Mouse (Mus musculus) kidney, embryonic 14.5 days (tissue): ENCODE measurements around the gene Zfp428. TPM values are rescaled to one million over a fixed set of nuclear protein-coding genes. Genes with fewer than 3 reads are reported as not detected.

Experiments used
- ATAC-seq: fragments of 200-750 bp; cut with Nextera tagmentation; 2 replicates; pipeline ENCODE4 v1.8.0; 2017; ENCODE audit warnings: moderate number of reproducible peaks, mild to moderate bottlenecking, moderate TSS enrichment, moderate library complexity; ENCODE audit not compliant: low FRiP score, low TSS enrichment
- H3K27ac ChIP-seq: fragments of 300-500 bp; sonication (generic); 2 replicates; pipeline ENCODE4 v1.5.1; 2014; ENCODE audit warnings: low read depth, mild to moderate bottlenecking, low read length, moderate library complexity, mixed read lengths
- H3K27me3 ChIP-seq: fragments of 300-500 bp; sonication (generic); 2 replicates; pipeline ENCODE4 v1.6.1; 2014; ENCODE audit warnings: mild to moderate bottlenecking, low read length; ENCODE audit not compliant: control insufficient read depth, insufficient read depth
- H3K36me3 ChIP-seq: fragments of 300-500 bp; sonication (generic); 2 replicates; pipeline ENCODE4 v1.6.1; 2014; ENCODE audit warnings: low read length, mixed read lengths; ENCODE audit not compliant: control insufficient read depth, insufficient read depth
- H3K4me1 ChIP-seq: fragments of 300-500 bp; sonication (generic); 2 replicates; pipeline ENCODE4 v1.6.1; 2014; ENCODE audit warnings: low read length, mixed read lengths; ENCODE audit not compliant: control insufficient read depth, insufficient read depth
- H3K4me2 ChIP-seq: fragments of 300-500 bp; sonication (generic); replicated peaks from 2 replicates; pipeline ENCODE4 v1.6.1; 2014; ENCODE audit warnings: low read depth, mild to moderate bottlenecking, low read length
- H3K4me3 ChIP-seq: fragments of 300-500 bp; sonication (generic); 2 replicates; pipeline ENCODE4 v1.5.1; 2014; ENCODE audit warnings: mild to moderate bottlenecking, low read length
- H3K9ac ChIP-seq: fragments of 300-500 bp; sonication (generic); 2 replicates; pipeline ENCODE4 v1.6.1; 2014; ENCODE audit warnings: low read depth, mild to moderate bottlenecking, low read length, moderate library complexity
- H3K9me3 ChIP-seq: fragments of 300-500 bp; sonication (generic); 2 replicates; pipeline ENCODE4 v1.6.1; 2016; ENCODE audit warnings: low read length; ENCODE audit not compliant: control insufficient read depth
- WGBS: fragments of 180-500 bp; shearing (Covaris S2); extraction: QIAGEN DNeasy Blood & Tissue Kit; methylation state at CpG from one replicate; pipeline ENCODE4 v1.1.7; 2014; 5-methylcytosine and 5-hydroxymethylcytosine counted together
- polyA plus RNA-seq: library from polyadenylated mRNA; unstranded; fragments of >200 nt; fragmentation: Nextera tagmentation; extraction: Ambion mirVana; gene quantifications from 2 replicates; pipeline ENCODE4 v1.2.1, GENCODE M21; 2014

Zfp428 gene
- polyA plus RNA-seq, 1 experiment from 2014 or later: 54.5 TPM

- no peaks in the 10 kb centered on the region for H3K9me3 ChIP-seq
- WGBS: 25% methylated on average over 13 of the region's 13 CpGs
- peak within 1 kb of the TSS; percentile 89 for H3K27ac ChIP-seq
- H3K4me1 ChIP-seq: peaks cover 15% of the 10 kb centered on the region
- ATAC-seq: peak; percentile 0; the same call in 1 of the 2 replicates
- peak within 1 kb of the TSS; percentile 91 for H3K4me3 ChIP-seq
- peak within 1 kb of the TSS; percentile 80 for H3K9ac ChIP-seq
- H3K27me3 ChIP-seq: no peaks in the 10 kb centered on the region
- H3K36me3 ChIP-seq: peaks cover 25% of the 10 kb centered on the region
- peak within 1 kb of the TSS; percentile 76 for H3K4me2 ChIP-seq
Measured at GRCm38 (mm10) chr7:24546068-24546614, 39.3 kb downstream of the Zfp428 start, which contains the start of the genes Pinlyp and Xrcc1. Gene Pinlyp (minus strand): TSS chr7:24546118. Gene Xrcc1 (plus strand): TSS chr7:24546289.

- Histone ChIP-seq H3K27me3 (no peaks in the 10 kb centered on the region), H3K36me3 (peaks cover 26% of the 10 kb centered on the region), H3K4me3 (peak overlapping the region; percentile 91), H3K9ac (peak overlapping the region; percentile 80), H3K9me3 (no peaks in the 10 kb centered on the region), H3K4me1 (peaks cover 15% of the 10 kb centered on the region), H3K4me2 (peak overlapping the region; percentile 76), H3K27ac (peak overlapping the region; percentile 89)
- ATAC-seq: peak; percentile 98
- under 1% methylated on average over 55 of the region's 57 CpGs for WGBS
Measured at GRCm38 (mm10) chr7:24546634-24547389, 40.0 kb downstream of the Zfp428 start.

- Histone ChIP-seq H3K27me3 (no peaks in the 10 kb centered on the region), H3K4me3 (peak overlapping the region; percentile 91), H3K9ac (peak overlapping the region; percentile 80), H3K9me3 (no peaks in the 10 kb centered on the region), H3K4me1 (peaks cover 15% of the 10 kb centered on the region), H3K4me2 (peak overlapping the region; percentile 76), H3K27ac (peak overlapping the region; percentile 77; the same call in 1 of the 2 replicates), H3K36me3 (peaks cover 34% of the 10 kb centered on the region)
- WGBS: 20% methylated on average over 13 of the region's 13 CpGs
- no peak for ATAC-seq
Measured at GRCm38 (mm10) chr7:24547534-24548036, 40.8 kb downstream of the Zfp428 start.

GRCm38 (mm10) chr7:24551985-24552759, 45.4 kb downstream of the Zfp428 start:
- no peak for ATAC-seq
- Histone ChIP-seq H3K4me2 (no peak overlapping the region), H3K9me3 (no peaks in the 10 kb centered on the region), H3K27me3 (no peaks in the 10 kb centered on the region), H3K4me1 (peaks cover 11% of the 10 kb centered on the region), H3K36me3 (peaks cover 61% of the 10 kb centered on the region), H3K4me3 (no peak overlapping the region), H3K27ac (no peak overlapping the region), H3K9ac (no peak overlapping the region)
- 74% methylated on average over 12 of the region's 12 CpGs for WGBS

- H3K36me3 ChIP-seq: peaks cover 51% of the 10 kb centered on the region
- H3K4me2 ChIP-seq: no peak overlapping the region
- H3K4me1 ChIP-seq: 0 out of 2 replicates have a peak, but pooled peaks cover 2% of the 10 kb centered on the region
- no peaks in the 10 kb centered on the region for H3K9me3 ChIP-seq
- H3K27me3 ChIP-seq: no peaks in the 10 kb centered on the region
- ATAC-seq: 0 out of 2 replicates have a peak, but pooled peaks have one; percentile 24
- no peak overlapping the region for H3K9ac ChIP-seq
- no peak overlapping the region for H3K27ac ChIP-seq
- no peak overlapping the region for H3K4me3 ChIP-seq
- 79% methylated on average over 10 of the region's 10 CpGs for WGBS
Measured at GRCm38 (mm10) chr7:24555786-24556185, 49.0 kb downstream of the Zfp428 start.

GRCm38 (mm10) chr7:24561450-24561849, 54.6 kb downstream of the Zfp428 start:
- H3K9ac ChIP-seq: no peak overlapping the region
- no peaks in the 10 kb centered on the region for H3K27me3 ChIP-seq
- no peaks in the 10 kb centered on the region for H3K9me3 ChIP-seq
- H3K4me3 ChIP-seq: no peak overlapping the region
- no peak for ATAC-seq
- H3K4me2 ChIP-seq: no peak overlapping the region
- no peaks in the 10 kb centered on the region for H3K4me1 ChIP-seq
- 82% methylated on average over 4 of the region's 4 CpGs for WGBS
- peaks cover 53% of the 10 kb centered on the region for H3K36me3 ChIP-seq
- H3K27ac ChIP-seq: no peak overlapping the region

- H3K36me3 ChIP-seq: peaks cover 67% of the 10 kb centered on the region
Measured at GRCm38 (mm10) chr7:24563191-24563836, 56.5 kb downstream of the Zfp428 start.

GRCm38 (mm10) chr7:24563837-24564206, 57.0 kb downstream of the Zfp428 start:
- Histone ChIP-seq H3K9me3 (no peaks in the 10 kb centered on the region), H3K27me3 (no peaks in the 10 kb centered on the region), H3K36me3 (peaks cover 72% of the 10 kb centered on the region), H3K4me1 (no peaks in the 10 kb centered on the region), H3K4me2 (no peak overlapping the region), H3K9ac (no peak overlapping the region), H3K27ac (no peak overlapping the region), H3K4me3 (no peak overlapping the region)
- ATAC-seq: no peak
- WGBS: 81% methylated on average over 4 of the region's 4 CpGs

More at GRCm38 (mm10) chr7:24563191-24563836, 56.5 kb downstream of the Zfp428 start:
- H3K4me3 ChIP-seq: no peak overlapping the region
- H3K27me3 ChIP-seq: no peaks in the 10 kb centered on the region
- no peak overlapping the region for H3K9ac ChIP-seq
- 53% methylated on average over 8 of the region's 8 CpGs for WGBS
- no peaks in the 10 kb centered on the region for H3K9me3 ChIP-seq
- no peaks in the 10 kb centered on the region for H3K4me1 ChIP-seq
- ATAC-seq: no peak
- no peak overlapping the region for H3K4me2 ChIP-seq
- H3K27ac ChIP-seq: no peak overlapping the region
